Mouse (Mus musculus) ES-Bruce4 (cell line): ENCODE measurements around the gene Lmtk2. TPM values are rescaled to one million over a fixed set of nuclear protein-coding genes. Genes with fewer than 3 reads are reported as not detected.

Experiments used
- H3K27ac ChIP-seq: 2 replicates; pipeline ENCODE4 v1.5.1; 2012; ENCODE audit warnings: low read length, inconsistent platforms; ENCODE audit not compliant: insufficient read depth
- H3K27me3 ChIP-seq: 2 replicates; pipeline ENCODE4 v1.6.1; 2012; ENCODE audit warnings: mild to moderate bottlenecking, low read length, inconsistent platforms; ENCODE audit not compliant: control insufficient read depth, poor library complexity, insufficient read depth, severe bottlenecking
- H3K36me3 ChIP-seq: 2 replicates; pipeline ENCODE4 v1.6.1; 2012; ENCODE audit warnings: inconsistent platforms, mild to moderate bottlenecking, low read length, moderate library complexity; ENCODE audit not compliant: control insufficient read depth, poor library complexity, insufficient read depth, severe bottlenecking
- H3K4me1 ChIP-seq: one replicate; pipeline ENCODE4 v1.8.1; 2011; ENCODE audit warnings: low read length; ENCODE audit not compliant: control insufficient read depth, insufficient read depth
- H3K4me3 ChIP-seq: 2 replicates; pipeline ENCODE4 v1.5.1; 2011; ENCODE audit warnings: low read depth, mild to moderate bottlenecking, low read length
- H3K9ac ChIP-seq: 2 replicates; pipeline ENCODE4 v1.6.1; 2012; ENCODE audit warnings: low read depth, mild to moderate bottlenecking, inconsistent platforms; ENCODE audit not compliant: poor library complexity, severe bottlenecking
- H3K9me3 ChIP-seq: replicated peaks from 2 replicates; pipeline ENCODE4 v1.6.1; 2012; ENCODE audit warnings: mild to moderate bottlenecking, low read length, inconsistent platforms; ENCODE audit not compliant: control insufficient read depth, poor library complexity, insufficient read depth, severe bottlenecking
- CTCF ChIP-seq: IDR thresholded peaks from one replicate; pipeline ENCODE4 v1.8.1; 2011; ENCODE audit warnings: low read depth, low read length
- EP300 ChIP-seq: IDR thresholded peaks from 2 replicates; pipeline ENCODE4 v1.6.1; 2011; ENCODE audit warnings: low read depth, low read length; ENCODE audit not compliant: insufficient read depth
- POLR2A ChIP-seq: IDR thresholded peaks from one replicate; pipeline ENCODE4 v1.8.1; 2011; ENCODE audit warnings: low read length; ENCODE audit not compliant: insufficient read depth
- polyA plus RNA-seq: library from polyadenylated mRNA; stranded (reverse); fragments of >200 nt; gene quantifications from 2 replicates; pipeline ENCODE4 v1.2.4, GENCODE M21; 2011; ENCODE audit warnings: low read depth; ENCODE audit not compliant: missing spikeins, insufficient read depth, insufficient read length

Gene Lmtk2
- polyA plus RNA-seq, 1 experiment, result 47.1 TPM

- Histone ChIP-seq H3K9me3 (no peaks in the 10 kb centered on the region), H3K27me3 (no peaks in the 10 kb centered on the region), H3K36me3 (no peaks in the 10 kb centered on the region), H3K9ac (no peak overlapping the region), H3K27ac (peak overlapping the region; percentile 64), H3K4me1 (peaks cover 8% of the 10 kb centered on the region), H3K4me3 (peak overlapping the region; percentile 4)
- no peak for TF ChIP-seq CTCF
- TF ChIP-seq POLR2A, result no peak
- TF ChIP-seq EP300, result no peak
These were observed 1.7 kb upstream of the Lmtk2 start for GRCm38 (mm10) chr5:144098640-144098929.

GRCm38 (mm10) chr5:144100948-144101347, 712 bp downstream of the Lmtk2 start:
- H3K27ac ChIP-seq, result no peak overlapping the region
- no peaks in the 10 kb centered on the region for H3K27me3 ChIP-seq
- peaks cover 7% of the 10 kb centered on the region for H3K4me1 ChIP-seq
- H3K36me3 ChIP-seq, result no peaks in the 10 kb centered on the region
- no peaks in the 10 kb centered on the region for H3K9me3 ChIP-seq
- H3K9ac ChIP-seq, result peak overlapping the region; percentile 71
- H3K4me3 ChIP-seq, result peak overlapping the region; percentile 80
- TF ChIP-seq POLR2A (no peak), CTCF (no peak), EP300 (no peak)

DNA sequence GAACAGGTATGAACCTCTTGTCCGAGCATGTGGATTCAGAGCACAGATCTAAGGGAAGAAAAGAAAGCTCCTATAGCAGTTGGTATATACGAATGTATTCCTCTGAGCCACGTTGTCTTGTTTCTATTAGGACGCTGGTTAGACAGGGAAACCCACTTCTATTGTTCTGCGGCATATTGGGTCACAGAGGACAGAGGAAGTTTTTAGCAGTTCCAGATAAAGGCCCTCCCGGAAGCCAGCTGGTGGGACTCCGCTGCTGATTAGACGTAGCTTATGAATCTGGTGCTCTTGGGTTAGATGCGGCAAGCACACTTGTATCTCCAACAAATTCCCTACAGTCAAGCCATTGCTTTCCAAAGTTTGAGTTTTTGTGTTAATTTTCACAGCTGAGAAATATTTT, 4.8 kb downstream of the Lmtk2 start:
- Histone ChIP-seq H3K36me3 (no peaks in the 10 kb centered on the region), H3K4me3 (no peak overlapping the region), H3K9ac (peak overlapping the region; percentile 61)

DNA sequence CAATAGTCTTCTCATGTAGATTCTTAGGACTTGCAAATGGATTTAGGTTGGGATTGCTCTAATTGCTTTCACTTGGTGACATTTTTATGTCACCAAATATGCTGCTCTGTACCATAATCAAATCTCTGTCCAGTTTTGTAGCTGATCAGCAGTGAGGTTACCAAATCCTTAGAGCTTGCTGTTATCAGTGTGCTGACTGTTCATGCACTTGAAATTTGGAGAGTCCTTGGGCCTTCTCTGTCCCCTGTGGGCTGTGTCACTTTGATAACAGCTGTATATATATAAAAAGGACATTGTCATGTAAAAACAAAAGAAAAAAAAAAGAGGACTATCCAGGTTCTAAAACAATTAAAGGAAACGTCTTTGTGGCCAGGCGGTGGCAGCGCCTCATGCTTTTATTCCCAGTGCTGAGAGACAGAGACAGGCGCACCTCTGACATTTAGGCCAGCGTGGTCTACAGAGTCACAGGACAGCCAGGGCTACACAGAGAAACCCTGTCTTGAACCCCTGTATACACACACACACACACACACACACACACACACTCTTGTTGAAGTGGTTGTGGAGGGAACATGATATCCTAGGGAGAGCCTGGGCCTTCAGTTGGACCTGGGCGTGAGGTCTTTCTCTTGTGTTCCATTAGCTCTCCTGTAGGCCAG, 5.4 kb downstream of the Lmtk2 start:
- Histone ChIP-seq H3K9ac (peak overlapping the region; percentile 14; the same call in 1 of the 2 replicates), H3K4me3 (peak overlapping the region; percentile 17), H3K27ac (peak overlapping the region; percentile 93), H3K4me1 (peaks cover 8% of the 10 kb centered on the region), H3K27me3 (no peaks in the 10 kb centered on the region), H3K36me3 (no peaks in the 10 kb centered on the region), H3K9me3 (no peaks in the 10 kb centered on the region)
- TF ChIP-seq CTCF, result no peak
- no peak for TF ChIP-seq EP300
- no peak for TF ChIP-seq POLR2A

More for the DNA sequence above, 4.8 kb downstream of the Lmtk2 start:
- TF ChIP-seq POLR2A (no peak), CTCF (no peak), EP300 (no peak)
- peaks cover 8% of the 10 kb centered on the region for H3K4me1 ChIP-seq
- peak overlapping the region; percentile 93 for H3K27ac ChIP-seq
- H3K27me3 ChIP-seq, result no peaks in the 10 kb centered on the region
- no peaks in the 10 kb centered on the region for H3K9me3 ChIP-seq

- H3K36me3 ChIP-seq, result no peaks in the 10 kb centered on the region
- H3K9me3 ChIP-seq, result no peaks in the 10 kb centered on the region
- TF ChIP-seq EP300, result no peak
- TF ChIP-seq POLR2A, result no peak
- no peak for TF ChIP-seq CTCF
- H3K4me3 ChIP-seq, result peak overlapping the region; percentile 17
- no peaks in the 10 kb centered on the region for H3K27me3 ChIP-seq
- peak overlapping the region; percentile 93 for H3K27ac ChIP-seq
- peaks cover 12% of the 10 kb centered on the region for H3K4me1 ChIP-seq
- H3K9ac ChIP-seq, result peak overlapping the region; percentile 14; the same call in 1 of the 2 replicates
These were observed 5.9 kb downstream of the Lmtk2 start for GRCm38 (mm10) chr5:144106130-144106510.

DNA sequence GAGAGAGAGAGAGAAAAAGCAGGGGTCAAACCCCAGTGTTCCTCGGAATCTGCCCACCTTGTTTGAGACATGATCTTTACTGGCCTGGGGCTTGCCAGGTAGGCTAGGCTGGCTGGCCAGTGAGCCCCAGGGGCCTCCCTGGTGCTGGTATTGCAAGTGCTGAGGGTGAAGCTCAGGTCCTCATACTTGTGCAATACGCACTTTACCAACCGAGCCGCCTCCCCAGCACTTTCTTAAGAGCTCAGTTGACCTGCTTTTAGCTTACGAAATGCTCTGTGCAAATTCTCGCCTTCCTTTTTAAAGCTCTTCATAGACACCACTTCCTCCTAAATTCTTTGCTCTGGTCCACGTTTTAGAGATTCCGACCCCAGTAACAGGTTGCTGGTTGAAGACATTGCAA, 9.0 kb downstream of the Lmtk2 start:
- no peak overlapping the region for H3K27ac ChIP-seq
- no peaks in the 10 kb centered on the region for H3K36me3 ChIP-seq
- no peak for TF ChIP-seq EP300
- TF ChIP-seq POLR2A, result no peak
- TF ChIP-seq CTCF, result no peak
- no peak overlapping the region for H3K4me3 ChIP-seq
- H3K9me3 ChIP-seq, result no peaks in the 10 kb centered on the region
- H3K9ac ChIP-seq, result no peak overlapping the region
- peaks cover 14% of the 10 kb centered on the region for H3K4me1 ChIP-seq
- no peaks in the 10 kb centered on the region for H3K27me3 ChIP-seq
